Mouse (Mus musculus) heart, adult 2 months (tissue): Measurements from ENCODE around the gene Kcnj8.

ENCODE experiments used
- CTCF ChIP-seq: fragments of 200-600 bp; IDR thresholded peaks from 2 replicates; pipeline ENCODE4 v1.8.1; 2022; ENCODE audit warnings: antibody characterized with exemption, mild to moderate bottlenecking, moderate library complexity
- POLR2A ChIP-seq: fragments of 200-500 bp; IDR thresholded peaks from 2 replicates; pipeline ENCODE4 v1.6.1; 2011; ENCODE audit warnings: mild to moderate bottlenecking, low read depth, low read length, control low read depth; ENCODE audit not compliant: insufficient read depth

GRCm38 (mm10) chr6:142578831-142579230, 7.4 kb upstream of the Kcnj8 start:
- TF ChIP-seq CTCF (no peak), POLR2A (no peak)
